Mouse (Mus musculus) heart, postnatal 4 days (tissue): ENCODE measurements at regions not wholly inside any gene's neighbourhood (a gene's known extent, or its start where the extent isn't known, plus 50 kb on each side); places are given as distances from the start of the nearest gene placed in this dataset.

ENCODE experiments used
- DNase-seq: peaks from one replicate; pipeline ENCODE4 v3.0.0; 2021

GRCm38 (mm10) chr9:32906233-32906872 is 270.3 kb downstream of the Ets1 start:
- peak; percentile 12 for DNase-seq

GRCm38 (mm10) chr9:32910641-32911040 is 274.6 kb downstream of the Ets1 start:
- DNase-seq: no peak

GRCm38 (mm10) chr9:32915633-32916032 is 279.6 kb downstream of the Ets1 start:
- no peak for DNase-seq

GRCm38 (mm10) chr9:32916731-32917130 is 280.7 kb downstream of the Ets1 start:
- DNase-seq: no peak

GRCm38 (mm10) chr9:32923925-32924324 is 287.9 kb downstream of the Ets1 start:
- DNase-seq: no peak

GRCm38 (mm10) chr9:32924333-32924886 is 288.4 kb downstream of the Ets1 start:
- no peak for DNase-seq

- DNase-seq: no peak
Measured at GRCm38 (mm10) chr9:32925036-32925435, 289.0 kb downstream of the Ets1 start.

- DNase-seq: no peak
Measured at GRCm38 (mm10) chr9:32925720-32926595, 289.9 kb downstream of the Ets1 start.

- DNase-seq: no peak
Measured at GRCm38 (mm10) chr9:32927656-32928055, 291.6 kb downstream of the Ets1 start.

GRCm38 (mm10) chr9:32928289-32929000 is 292.4 kb downstream of the Ets1 start:
- no peak for DNase-seq

- DNase-seq: no peak
Measured at GRCm38 (mm10) chr9:32929331-32929730, 293.3 kb downstream of the Ets1 start.

- no peak for DNase-seq
Measured at GRCm38 (mm10) chr9:32929826-32930225, 293.8 kb downstream of the Ets1 start.

GRCm38 (mm10) chr9:32931266-32932005 is 295.4 kb downstream of the Ets1 start:
- no peak for DNase-seq

- peak; percentile 64 for DNase-seq
Measured at GRCm38 (mm10) chr9:32933237-32934071, 297.4 kb downstream of the Ets1 start.

- DNase-seq: no peak
Measured at GRCm38 (mm10) chr9:32934436-32934835, 298.4 kb downstream of the Ets1 start.

- no peak for DNase-seq
Measured at GRCm38 (mm10) chr9:32936462-32936861, 300.4 kb downstream of the Ets1 start.

GRCm38 (mm10) chr9:32937391-32937790 is 301.4 kb downstream of the Ets1 start:
- DNase-seq: no peak

- DNase-seq: no peak
Measured at GRCm38 (mm10) chr9:32938857-32939256, 302.8 kb downstream of the Ets1 start.

- no peak for DNase-seq
Measured at GRCm38 (mm10) chr9:32939626-32940025, 303.6 kb downstream of the Ets1 start.

GRCm38 (mm10) chr9:32940111-32940813 is 304.2 kb downstream of the Ets1 start:
- DNase-seq: peak; percentile 90
